In the genomic region with DNA sequence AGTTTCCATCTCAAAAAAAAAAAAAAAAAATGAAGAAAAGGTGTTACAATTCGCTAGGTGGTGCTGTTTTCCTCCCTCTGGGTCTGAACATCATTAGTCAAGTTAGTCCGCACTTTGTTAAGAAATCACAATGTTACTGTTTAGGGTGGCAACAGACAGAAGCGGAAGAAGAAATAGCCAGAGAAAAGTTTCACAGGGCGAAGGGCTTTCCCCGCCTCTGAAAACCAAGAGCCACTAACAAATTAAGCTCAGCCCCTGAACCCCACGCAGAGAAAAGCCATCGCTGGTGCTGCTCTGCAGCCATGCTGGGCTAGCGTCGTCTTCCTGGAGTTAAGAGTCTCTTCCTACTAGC, we compare ENCODE assay signal across 7 mouse cellular contexts. TPM values are rescaled to one million over a fixed set of nuclear protein-coding genes. Genes with fewer than 3 reads are reported as not detected.
DNase-seq lines count a peak whose midpoint lies in the region; ATAC-seq and TF ChIP-seq lines count a peak whose summit lies in the region.

No protein-coding gene starts in this region.

- 2% methylated on average over 9 of the region's 9 CpGs for WGBS in embryonic facial prominence, embryonic 14.5 days
- WGBS in heart, embryonic 16.5 days, result under 1% methylated on average over 9 of the region's 9 CpGs
- WGBS in kidney, postnatal 0 days, result under 1% methylated on average over 9 of the region's 9 CpGs

- H3K27ac ChIP-seq in embryonic facial prominence, embryonic 14.5 days (replicated peaks; ENCODE audit: low read depth, low read length), result peak overlapping the region; percentile 17; the same call in 1 of the 2 replicates
- peak overlapping the region; percentile 90 for H3K27ac ChIP-seq in heart, embryonic 16.5 days (ENCODE audit: low read length)
- peak overlapping the region; percentile 85 for H3K27ac ChIP-seq in kidney, postnatal 0 days

- H3K36me3 ChIP-seq in embryonic facial prominence, embryonic 14.5 days (ENCODE audit: control insufficient read depth, insufficient read depth, low read length), result no peaks in the 10 kb centered on the region
- no peaks in the 10 kb centered on the region for H3K36me3 ChIP-seq in heart, embryonic 16.5 days (ENCODE audit: control insufficient read depth, insufficient read depth)
- H3K36me3 ChIP-seq in kidney, postnatal 0 days (ENCODE audit: insufficient read depth, low read length), result no peaks in the 10 kb centered on the region

- H3K4me2 ChIP-seq in embryonic facial prominence, embryonic 14.5 days (ENCODE audit: low read depth, low read length), result peak overlapping the region; percentile 92
- peak overlapping the region; percentile 61 for H3K4me2 ChIP-seq in heart, embryonic 16.5 days (ENCODE audit: low read depth, low read length)
- H3K4me2 ChIP-seq in kidney, postnatal 0 days (ENCODE audit: low read length), result peak overlapping the region; percentile 87

- no peak for ATAC-seq in embryonic facial prominence, embryonic 14.5 days (ENCODE audit: low read depth)
- no peak for ATAC-seq in heart, embryonic 16.5 days (replicated peaks; ENCODE audit: extremely low read depth, insufficient read depth, low FRiP score)
- no peak for ATAC-seq in kidney, postnatal 0 days (replicated peaks; ENCODE audit: low FRiP score, low read depth)
- peak; percentile 51 for ATAC-seq in megakaryocyte progenitor cell, adult 5-6 weeks (replicated peaks; ENCODE audit: poor library complexity)

- peak overlapping the region; percentile 54; the same call in 1 of the 2 replicates for H3K9ac ChIP-seq in embryonic facial prominence, embryonic 14.5 days (ENCODE audit: low read depth, low read length)
- peak overlapping the region; percentile 74 for H3K9ac ChIP-seq in heart, embryonic 16.5 days (ENCODE audit: low read length)
- peak overlapping the region; percentile 91; the same call in 1 of the 2 replicates for H3K9ac ChIP-seq in kidney, postnatal 0 days (ENCODE audit: low read depth, low read length)

- DNase-seq in CD8-positive naive resting alpha-beta T cell, adult 2 months (ENCODE audit: low read depth in 2 of 2, low spot score in 2 of 2), result peak; percentile 64 to 74
- peak; percentile 71 for DNase-seq in Muller cell, postnatal 12 days (ENCODE audit: inconsistent ontology term)
- peak; percentile 81 for DNase-seq in embryonic facial prominence, embryonic 14.5 days (ENCODE audit: low spot score)
- peak; percentile 92 for DNase-seq in kidney, postnatal 0 days (ENCODE audit: low spot score)
- peak; percentile 52 to 65 for DNase-seq in spleen, postnatal 10 days (ENCODE audit: low spot score in 2 of 2)

- peak; percentile 79 for TF ChIP-seq CTCF in kidney, postnatal 0 days (IDR thresholded peaks at IDR 0.05; ENCODE audit: low read depth)

- peaks cover 25% of the 10 kb centered on the region for H3K27me3 ChIP-seq in embryonic facial prominence, embryonic 14.5 days (replicated peaks; ENCODE audit: control insufficient read depth, insufficient read depth, low read length)
- no peaks in the 10 kb centered on the region for H3K27me3 ChIP-seq in heart, embryonic 16.5 days (ENCODE audit: control insufficient read depth, insufficient read depth, low read length)
- no peaks in the 10 kb centered on the region for H3K27me3 ChIP-seq in kidney, postnatal 0 days (ENCODE audit: insufficient read depth, low read length)

- H3K9me3 ChIP-seq in embryonic facial prominence, embryonic 14.5 days (ENCODE audit: control insufficient read depth, low read length), result no peaks in the 10 kb centered on the region
- H3K9me3 ChIP-seq in heart, embryonic 16.5 days (replicated peaks; ENCODE audit: control insufficient read depth, low read length), result no peaks in the 10 kb centered on the region
- H3K9me3 ChIP-seq in kidney, postnatal 0 days (replicated peaks; ENCODE audit: low read length), result no peaks in the 10 kb centered on the region

- peaks cover 9% of the 10 kb centered on the region for H3K4me1 ChIP-seq in embryonic facial prominence, embryonic 14.5 days (ENCODE audit: control insufficient read depth, insufficient read depth, low read length)
- peaks cover 53% of the 10 kb centered on the region for H3K4me1 ChIP-seq in heart, embryonic 16.5 days (ENCODE audit: control insufficient read depth, insufficient read depth, low read length)
- peaks cover 21% of the 10 kb centered on the region for H3K4me1 ChIP-seq in kidney, postnatal 0 days (replicated peaks; ENCODE audit: insufficient read depth, low read length)

- peak overlapping the region; percentile 39 for H3K4me3 ChIP-seq in embryonic facial prominence, embryonic 14.5 days (ENCODE audit: low read depth, low read length)
- peak overlapping the region; percentile 62 for H3K4me3 ChIP-seq in heart, embryonic 16.5 days (ENCODE audit: low read length)
- H3K4me3 ChIP-seq in kidney, postnatal 0 days (replicated peaks; ENCODE audit: low read depth, low read length), result peak overlapping the region; percentile 88

RNA-seq across cellular contexts. Expression of gene Ezr, which starts 4.3 kb away (rescaled TPM):
- polyA plus RNA-seq in embryonic facial prominence, embryonic 14.5 days (2014; fragmentation: Nextera tagmentation; extraction: Ambion mirVana), result 57.8 and 59.1 TPM in 2 replicates
- 144 and 166 TPM in 2 replicates for polyA plus RNA-seq in heart, embryonic 16.5 days (2015; fragmentation: Nextera tagmentation; extraction: Ambion mirVana)
- polyA plus RNA-seq in kidney, postnatal 0 days (2015; fragmentation: Nextera tagmentation; extraction: Ambion mirVana), result 281 and 313 TPM in 2 replicates
- 43.8 and 45.3 TPM in 2 replicates for total RNA-seq in megakaryocyte progenitor cell, adult 5-6 weeks (2015)
- 118 and 129 TPM in 2 replicates for total RNA-seq in megakaryocyte progenitor cell, adult 5-6 weeks (2017)

Comparison
In these comparisons a context has a peak if more than half of its experiments do, and no peak if none do; other contexts are left out.
1. H3K27ac ChIP-seq: peak in every context shown above with its lines; median percentile 90 in heart, embryonic 16.5 days; 85 in kidney, postnatal 0 days; 17 in embryonic facial prominence, embryonic 14.5 days.